8 mouse cellular contexts compared by ENCODE assay signal in the genomic region with DNA sequence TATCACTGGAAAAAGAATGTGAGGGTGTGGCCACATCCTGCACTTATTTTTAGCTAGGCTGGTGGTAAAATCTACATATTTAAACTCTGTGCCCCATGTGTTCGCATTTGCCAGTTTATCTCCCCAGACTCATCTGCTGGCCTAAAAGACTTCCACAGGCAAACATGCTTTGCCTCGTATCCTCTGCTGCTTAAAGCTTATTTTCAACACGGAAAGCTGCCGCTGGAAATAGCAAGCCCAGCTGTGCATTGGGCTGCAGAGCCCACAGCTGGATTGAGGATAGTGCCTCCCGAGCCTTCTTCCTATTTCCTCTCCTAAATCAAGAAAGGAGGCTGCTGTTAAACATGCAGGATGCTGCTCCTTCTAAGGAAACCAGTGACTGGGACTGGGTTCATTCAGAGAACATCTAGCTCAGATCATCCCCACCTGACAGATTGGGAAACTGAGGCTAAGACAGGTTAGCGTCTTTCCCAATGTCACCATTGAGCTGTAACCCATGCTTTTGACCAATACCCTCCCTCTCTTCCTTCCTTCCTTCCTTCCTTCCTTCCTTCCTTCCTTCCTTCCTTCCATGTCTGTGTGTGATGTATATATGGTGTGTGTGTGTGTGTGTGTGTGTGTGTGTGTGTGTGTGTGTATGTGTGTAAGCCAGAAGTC. TPM values are rescaled to one million over a fixed set of nuclear protein-coding genes. Genes with fewer than 3 reads are reported as not detected.
DNase-seq lines count a peak whose midpoint lies in the region; ATAC-seq and TF ChIP-seq lines count a peak whose summit lies in the region.

No protein-coding gene starts in this region.

- H3K4me1 ChIP-seq in embryonic facial prominence, embryonic 10.5 days = peaks cover 49% of the 10 kb centered on the region
- peaks cover 58% of the 10 kb centered on the region for H3K4me1 ChIP-seq in heart, embryonic 16.5 days (ENCODE audit: control insufficient read depth, insufficient read depth, low read length)
- H3K4me1 ChIP-seq in liver, embryonic 11.5 days (replicated peaks; ENCODE audit: control insufficient read depth, insufficient read depth, low read length) = peaks cover 27% of the 10 kb centered on the region

- peak overlapping the region; percentile 3; the same call in 1 of the 2 replicates for H3K27ac ChIP-seq in layer of hippocampus, adult 2 months
- peak overlapping the region; percentile 91 for H3K27ac ChIP-seq in embryonic facial prominence, embryonic 10.5 days (replicated peaks)
- peak overlapping the region; percentile 96 for H3K27ac ChIP-seq in heart, embryonic 16.5 days (ENCODE audit: low read length)
- H3K27ac ChIP-seq in liver, embryonic 11.5 days (ENCODE audit: low read depth, low read length) = peak overlapping the region; percentile 17; the same call in 1 of the 2 replicates

- ATAC-seq in heart, embryonic 16.5 days (replicated peaks; ENCODE audit: extremely low read depth, insufficient read depth, low FRiP score) = no peak
- ATAC-seq in liver, embryonic 11.5 days (replicated peaks; ENCODE audit: low FRiP score) = no peak
- ATAC-seq in inflammation-experienced regulatory T-cells, adult 6 months = no peak

- DNase-seq in layer of hippocampus, adult 2 months (ENCODE audit: low spot score in 2 of 2) = no peak
- DNase-seq in layer of hippocampus, postnatal 14 days (ENCODE audit: low spot score in 2 of 2) = no peak
- DNase-seq in embryonic facial prominence, embryonic 10.5 days (ENCODE audit: low spot score) = no peak
- DNase-seq in liver, embryonic 11.5 days (ENCODE audit: low spot score) = no peak
- no peak for DNase-seq in cerebellum, adult 11-12 months
- DNase-seq in retina, postnatal 1 day = no peak

- peaks cover 7% of the 10 kb centered on the region; the same call in 1 of the 2 replicates for H3K27me3 ChIP-seq in embryonic facial prominence, embryonic 10.5 days (replicated peaks; ENCODE audit: low read depth, poor library complexity, severe bottlenecking)
- no peaks in the 10 kb centered on the region for H3K27me3 ChIP-seq in heart, embryonic 16.5 days (ENCODE audit: control insufficient read depth, insufficient read depth, low read length)
- no peaks in the 10 kb centered on the region for H3K27me3 ChIP-seq in liver, embryonic 11.5 days (replicated peaks; ENCODE audit: control insufficient read depth, insufficient read depth, low read length)

- peak overlapping the region; percentile 81 for H3K4me2 ChIP-seq in heart, embryonic 16.5 days (ENCODE audit: low read depth, low read length)
- H3K4me2 ChIP-seq in liver, embryonic 11.5 days = peak overlapping the region; percentile 33

- 74% methylated on average over 6 of the region's 6 CpGs for WGBS in embryonic facial prominence, embryonic 10.5 days
- WGBS in heart, embryonic 16.5 days = 34% methylated on average over 6 of the region's 6 CpGs
- 43% methylated on average over 6 of the region's 6 CpGs for WGBS in liver, embryonic 11.5 days

- no peak overlapping the region; the same call in 1 of the 2 replicates for H3K4me3 ChIP-seq in layer of hippocampus, adult 2 months
- H3K4me3 ChIP-seq in embryonic facial prominence, embryonic 10.5 days = no peak overlapping the region
- peak overlapping the region; percentile 71 for H3K4me3 ChIP-seq in heart, embryonic 16.5 days (ENCODE audit: low read length)
- no peak overlapping the region for H3K4me3 ChIP-seq in liver, embryonic 11.5 days (ENCODE audit: low read depth, low read length)

- H3K36me3 ChIP-seq in embryonic facial prominence, embryonic 10.5 days (replicated peaks) = peaks cover 17% of the 10 kb centered on the region
- H3K36me3 ChIP-seq in heart, embryonic 16.5 days (ENCODE audit: control insufficient read depth, insufficient read depth) = 0 out of 2 replicates have a peak, but pooled peaks cover 4% of the 10 kb centered on the region
- no peaks in the 10 kb centered on the region for H3K36me3 ChIP-seq in liver, embryonic 11.5 days (ENCODE audit: control insufficient read depth, insufficient read depth, low read length)

- no peaks in the 10 kb centered on the region for H3K9me3 ChIP-seq in embryonic facial prominence, embryonic 10.5 days
- no peaks in the 10 kb centered on the region for H3K9me3 ChIP-seq in heart, embryonic 16.5 days (replicated peaks; ENCODE audit: control insufficient read depth, low read length)
- H3K9me3 ChIP-seq in liver, embryonic 11.5 days (ENCODE audit: control insufficient read depth, low read length) = no peaks in the 10 kb centered on the region

- no peak for TF ChIP-seq CTCF in layer of hippocampus, adult 2 months (conservative IDR thresholded peaks at IDR 0.05)

- H3K9ac ChIP-seq in heart, embryonic 16.5 days (ENCODE audit: low read length) = peak overlapping the region; percentile 62
- no peak overlapping the region for H3K9ac ChIP-seq in liver, embryonic 11.5 days (ENCODE audit: low read depth, low read length)

RNA-seq across cellular contexts. Expression of a gene that starts 6.2 kb away (rescaled TPM):
- 100 to 1,000 TPM; 274 to 288 TPM for total RNA-seq in layer of hippocampus, adult 2 months (2021)
- 100 to 1,000 TPM; 522 to 533 TPM for total RNA-seq in layer of hippocampus, postnatal 14 days (2021)
- 269 and 310 TPM in 2 replicates for polyA plus RNA-seq in embryonic facial prominence, embryonic 10.5 days (2016; fragmentation: Nextera tagmentation; extraction: Ambion mirVana)
- polyA plus RNA-seq in heart, embryonic 16.5 days (2015; fragmentation: Nextera tagmentation; extraction: Ambion mirVana) = 1,876 and 1,966 TPM in 2 replicates
- 300 and 334 TPM in 2 replicates for polyA plus RNA-seq in liver, embryonic 11.5 days (2014; fragmentation: Nextera tagmentation; extraction: Ambion mirVana)
- not detected for polyA plus RNA-seq in inflammation-experienced regulatory T-cells, adult 6 months (2017; shearing (Covaris generic))

RNA-seq across cellular contexts. Expression of a gene that starts 44.3 kb away (rescaled TPM):
- total RNA-seq in layer of hippocampus, adult 2 months (2021) = 10 to 100 TPM; 88.4 to 92.4 TPM
- total RNA-seq in layer of hippocampus, postnatal 14 days (2021) = 100 to 1,000 TPM; 130 to 132 TPM
- 266 and 285 TPM in 2 replicates for polyA plus RNA-seq in embryonic facial prominence, embryonic 10.5 days (2016; fragmentation: Nextera tagmentation; extraction: Ambion mirVana)
- polyA plus RNA-seq in heart, embryonic 16.5 days (2015; fragmentation: Nextera tagmentation; extraction: Ambion mirVana) = 213 and 263 TPM in 2 replicates
- polyA plus RNA-seq in liver, embryonic 11.5 days (2014; fragmentation: Nextera tagmentation; extraction: Ambion mirVana) = 243 and 270 TPM in 2 replicates
- 100 to 1,000 TPM; 193 to 267 (median 197) TPM for polyA plus RNA-seq in inflammation-experienced regulatory T-cells, adult 6 months (2017; shearing (Covaris generic))

RNA-seq across cellular contexts. Expression of a gene that starts 52.7 kb away (rescaled TPM):
- total RNA-seq in layer of hippocampus, adult 2 months (2021) = 10 to 100 TPM; 36.4 TPM
- total RNA-seq in layer of hippocampus, postnatal 14 days (2021) = 10 to 100 TPM; 38.1 to 40.3 TPM
- 282 and 290 TPM in 2 replicates for polyA plus RNA-seq in embryonic facial prominence, embryonic 10.5 days (2016; fragmentation: Nextera tagmentation; extraction: Ambion mirVana)
- 104 and 106 TPM in 2 replicates for polyA plus RNA-seq in heart, embryonic 16.5 days (2015; fragmentation: Nextera tagmentation; extraction: Ambion mirVana)
- polyA plus RNA-seq in liver, embryonic 11.5 days (2014; fragmentation: Nextera tagmentation; extraction: Ambion mirVana) = 204 and 223 TPM in 2 replicates
- 10 to 100 TPM; 63.4 to 72.4 (median 65.1) TPM for polyA plus RNA-seq in inflammation-experienced regulatory T-cells, adult 6 months (2017; shearing (Covaris generic))

Comparison
In these comparisons a context has a peak if more than half of its experiments do, and no peak if none do; other contexts are left out.
1. H3K27ac ChIP-seq: peak in every context shown above with its lines; median percentile 96 in heart, embryonic 16.5 days; 91 in embryonic facial prominence, embryonic 10.5 days; 17 in liver, embryonic 11.5 days; 3 in layer of hippocampus, adult 2 months.
2. RNA of a gene that starts 6.2 kb away (polyA plus RNA-seq): 1,876 to 1,966 TPM in heart, embryonic 16.5 days, 300 to 334 TPM in liver, embryonic 11.5 days and 269 to 310 TPM in embryonic facial prominence, embryonic 10.5 days; not detected in inflammation-experienced regulatory T-cells, adult 6 months; every median in the first group is over 100 times any median in the second.